10 mouse cellular contexts compared by ENCODE assay signal in the genomic region with DNA sequence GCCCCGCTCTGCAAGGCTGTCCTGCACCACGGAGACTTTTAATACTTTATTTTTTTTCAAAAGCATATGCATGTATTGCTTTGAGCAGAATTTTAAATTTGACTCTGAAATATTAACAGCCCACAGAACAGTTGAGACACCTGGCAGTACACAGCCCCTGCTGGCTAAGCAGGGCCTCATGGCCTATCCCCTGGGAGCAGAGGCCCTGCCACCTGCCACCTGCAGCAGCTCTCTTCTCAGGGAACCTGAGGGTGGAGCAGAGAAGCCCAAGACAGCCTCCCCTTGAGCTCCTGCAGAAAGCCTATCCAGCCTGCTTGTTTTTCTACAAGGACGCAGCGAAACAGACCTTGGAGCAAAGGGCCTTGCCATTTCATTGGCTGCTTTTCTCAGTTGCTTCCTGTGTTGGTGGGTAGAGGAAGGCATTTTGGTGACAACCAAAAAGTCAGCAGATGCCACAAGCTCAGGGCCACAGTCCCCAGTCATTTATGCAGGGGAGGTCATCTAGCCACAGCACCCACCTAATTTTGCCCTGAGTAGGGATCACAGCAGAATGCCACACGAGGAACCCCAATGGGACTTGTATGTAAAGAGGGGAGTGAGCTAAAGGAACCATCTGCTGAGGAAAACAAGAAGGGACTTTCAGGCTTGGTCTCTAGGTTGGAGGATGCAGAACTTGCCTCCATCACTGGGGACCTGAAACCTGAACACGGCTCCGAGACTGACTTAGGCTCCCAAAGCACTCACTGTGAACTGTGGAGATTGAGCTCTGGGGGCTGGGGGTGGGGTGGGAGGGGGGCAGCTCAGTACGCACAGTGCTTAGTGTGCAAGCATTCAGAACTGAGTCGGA. TPM values are rescaled to one million over a fixed set of nuclear protein-coding genes. Genes with fewer than 3 reads are reported as not detected.
DNase-seq lines count a peak whose midpoint lies in the region; ATAC-seq lines count a peak whose summit lies in the region.
"Had no signal": no experiment of that assay in that cellular context is flagged by ENCODE, and none has a peak within 500 bp of the region (broad histone marks: within the 10 kb centered on the region; RNA-seq: fewer than 3 reads in every experiment).

No protein-coding gene starts in this region.

- ATAC-seq in limb, embryonic 12.5 days (ENCODE audit: insufficient number of reproducible peaks, insufficient read depth, low FRiP score, low TSS enrichment, low read depth): peak; percentile 34; the same call in 1 of the 2 replicates
- ATAC-seq in activated CD4-positive, CD25-positive, alpha-beta regulatory T cell, adult 4 months: peak; percentile 28

- 78% methylated on average over 9 of the region's 9 CpGs for WGBS in limb, embryonic 12.5 days
- WGBS in limb, embryonic 10.5 days: 85% methylated on average over 9 of the region's 9 CpGs

- H3K4me2 ChIP-seq in limb, embryonic 12.5 days: no peak overlapping the region
- H3K4me2 ChIP-seq: lung, embryonic 14.5 days had no signal

- peak overlapping the region; percentile 9; the same call in 1 of the 2 replicates for H3K27ac ChIP-seq in limb, embryonic 12.5 days
- no peak overlapping the region for H3K27ac ChIP-seq in limb, embryonic 10.5 days

- H3K27me3 ChIP-seq in limb, embryonic 12.5 days: no peaks in the 10 kb centered on the region
- peaks cover under 1% of the 10 kb centered on the region; the same call in 1 of the 2 replicates for H3K27me3 ChIP-seq in limb, embryonic 10.5 days (ENCODE audit: low read depth, poor library complexity, severe bottlenecking)

- no peaks in the 10 kb centered on the region for H3K9me3 ChIP-seq in limb, embryonic 12.5 days
- no peaks in the 10 kb centered on the region for H3K9me3 ChIP-seq in limb, embryonic 10.5 days (replicated peaks)

- no peak for DNase-seq in limb, embryonic 10.5 days (ENCODE audit: low spot score)
- peak; percentile 52 to 54 for DNase-seq in cerebellum, postnatal 25 days
- DNase-seq in thymus, adult 18-20 months: peak; percentile 46 to 68
- DNase-seq in urinary bladder, adult 2 months (ENCODE audit: low spot score): no peak
- DNase-seq in left cerebral cortex, adult 11 months (ENCODE audit: low spot score): no peak
- DNase-seq in kidney, postnatal 4 days: no peak
- DNase-seq: lung, embryonic 14.5 days; right cerebral cortex, postnatal 25 days had no signal

- peaks cover 30% of the 10 kb centered on the region for H3K4me1 ChIP-seq in limb, embryonic 12.5 days (replicated peaks)
- peaks cover 19% of the 10 kb centered on the region for H3K4me1 ChIP-seq in limb, embryonic 10.5 days

- H3K36me3 ChIP-seq in limb, embryonic 12.5 days: no peaks in the 10 kb centered on the region
- no peaks in the 10 kb centered on the region for H3K36me3 ChIP-seq in limb, embryonic 10.5 days

- H3K4me3 ChIP-seq in limb, embryonic 12.5 days (replicated peaks): no peak overlapping the region
- no peak overlapping the region for H3K4me3 ChIP-seq in limb, embryonic 10.5 days

- peak overlapping the region; percentile 37; the same call in 1 of the 2 replicates for H3K9ac ChIP-seq in limb, embryonic 12.5 days (replicated peaks)
- H3K9ac ChIP-seq: lung, embryonic 14.5 days had no signal

RNA-seq across cellular contexts. Expression of gene Cyfip2, which starts 7.6 kb away (rescaled TPM):
- 18.3 and 19.9 TPM in 2 replicates for polyA plus RNA-seq in limb, embryonic 12.5 days (2016; fragmentation: Nextera tagmentation; extraction: Ambion mirVana)
- 9.7 and 14.7 TPM in 2 replicates for polyA plus RNA-seq in limb, embryonic 10.5 days (2016; fragmentation: Nextera tagmentation; extraction: Ambion mirVana)
- polyA plus RNA-seq in activated CD4-positive, CD25-positive, alpha-beta regulatory T cell, adult 4 months (2017; shearing (Covaris generic)): 10 to 100 TPM; 66.7 to 74.4 TPM
- polyA plus RNA-seq in urinary bladder, adult 2 months (2012; rRNA removed): 5.1 and 8.1 TPM in 2 replicates

Comparison
In these comparisons a context has a peak if more than half of its experiments do, and no peak if none do; other contexts are left out.
1. DNase-seq: peak in cerebellum, postnatal 25 days (2 of 2) and thymus, adult 18-20 months (2 of 2); none in limb, embryonic 10.5 days (single experiment), urinary bladder, adult 2 months (single experiment), left cerebral cortex, adult 11 months (single experiment) and kidney, postnatal 4 days (0 of 2).